Mouse (Mus musculus) midbrain, embryonic 12.5 days (tissue): ENCODE data around the gene Higd1a. TPM values are rescaled to one million over a fixed set of nuclear protein-coding genes. Genes with fewer than 3 reads are reported as not detected.

Experiments
- ATAC-seq: fragments of 200-750 bp; cut with Nextera tagmentation; 2 replicates; pipeline ENCODE4 v1.8.0; 2017; ENCODE audit warnings: low read depth, moderate TSS enrichment, moderate library complexity; ENCODE audit not compliant: low FRiP score
- H3K27ac ChIP-seq: fragments of 300-500 bp; sonication (generic); replicated peaks from 2 replicates; pipeline ENCODE4 v1.5.1; 2016; ENCODE audit warnings: mild to moderate bottlenecking
- H3K27me3 ChIP-seq: fragments of 300-500 bp; sonication (generic); 2 replicates; pipeline ENCODE4 v1.6.1; 2016; ENCODE audit warnings: mild to moderate bottlenecking
- H3K36me3 ChIP-seq: fragments of 300-500 bp; sonication (generic); 2 replicates; pipeline ENCODE4 v1.6.1; 2016
- H3K4me1 ChIP-seq: fragments of 300-500 bp; sonication (generic); 2 replicates; pipeline ENCODE4 v1.6.1; 2016
- H3K4me2 ChIP-seq: fragments of 300-500 bp; sonication (generic); replicated peaks from 2 replicates; pipeline ENCODE4 v1.6.1; 2016; ENCODE audit warnings: mild to moderate bottlenecking, moderate library complexity
- H3K4me3 ChIP-seq: fragments of 300-500 bp; sonication (generic); 2 replicates; pipeline ENCODE4 v1.5.1; 2016; ENCODE audit warnings: mild to moderate bottlenecking
- H3K9ac ChIP-seq: fragments of 300-500 bp; sonication (generic); replicated peaks from 2 replicates; pipeline ENCODE4 v1.6.1; 2016; ENCODE audit warnings: mild to moderate bottlenecking, moderate library complexity
- H3K9me3 ChIP-seq: fragments of 300-500 bp; sonication (generic); 2 replicates; pipeline ENCODE4 v1.6.1; 2016; ENCODE audit warnings: mild to moderate bottlenecking
- WGBS: fragments of 180-500 bp; shearing (Covaris S2); methylation state at CpG from one replicate; pipeline ENCODE4 v1.1.7; 2016; 5-methylcytosine and 5-hydroxymethylcytosine counted together
- polyA plus RNA-seq: library from polyadenylated mRNA; unstranded; fragments of >200 nt; fragmentation: Nextera tagmentation; extraction: Ambion mirVana; gene quantifications from 2 replicates; pipeline ENCODE4 v1.2.1, GENCODE M21; 2016

The Higd1a gene
- polyA plus RNA-seq, 1 experiment from 2014 or later = 142 TPM

DNA sequence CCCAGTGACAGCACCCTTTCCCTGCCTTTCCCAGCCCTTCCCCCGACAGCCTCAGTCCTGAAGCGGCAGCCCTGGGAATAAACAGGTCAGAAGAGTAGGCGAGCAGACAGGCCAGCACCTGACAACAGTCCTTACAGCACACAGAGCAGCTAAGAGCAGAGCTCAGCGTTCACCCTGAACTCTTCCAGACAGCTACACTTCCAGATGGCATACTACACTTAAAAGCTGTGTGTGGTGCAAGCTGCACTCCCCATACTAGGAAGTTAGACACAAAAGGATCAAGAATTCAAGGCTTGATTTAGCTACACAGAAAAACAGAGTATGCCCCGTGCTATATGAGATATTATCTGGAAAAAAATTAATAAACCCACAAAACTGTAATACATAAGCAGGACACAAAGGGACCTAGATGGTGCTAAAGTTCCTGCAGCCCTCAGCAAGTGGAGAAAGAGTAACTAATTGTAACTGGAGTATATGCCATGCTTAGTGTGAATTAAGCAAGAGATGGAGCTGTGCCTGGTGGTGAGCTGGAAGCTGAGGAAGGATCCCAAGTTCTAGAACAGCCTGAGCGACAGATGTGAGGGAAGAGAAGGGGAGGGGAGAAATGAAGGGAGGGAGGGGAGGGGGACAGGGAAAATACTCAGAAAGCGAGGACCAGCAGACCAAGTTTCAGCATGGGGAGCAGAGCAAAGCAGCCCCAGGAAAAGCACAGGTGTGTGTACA, 28.7 kb downstream of the Higd1a start:
- no peaks in the 10 kb centered on the region for H3K36me3 ChIP-seq
- WGBS = 68% methylated on average over 7 of the region's 7 CpGs
- H3K4me3 ChIP-seq = no peak overlapping the region
- H3K4me2 ChIP-seq = no peak overlapping the region
- ATAC-seq = no peak
- H3K4me1 ChIP-seq = no peaks in the 10 kb centered on the region
- no peak overlapping the region for H3K9ac ChIP-seq
- H3K27ac ChIP-seq = no peak overlapping the region
- no peaks in the 10 kb centered on the region for H3K27me3 ChIP-seq
- H3K9me3 ChIP-seq = no peaks in the 10 kb centered on the region

DNA sequence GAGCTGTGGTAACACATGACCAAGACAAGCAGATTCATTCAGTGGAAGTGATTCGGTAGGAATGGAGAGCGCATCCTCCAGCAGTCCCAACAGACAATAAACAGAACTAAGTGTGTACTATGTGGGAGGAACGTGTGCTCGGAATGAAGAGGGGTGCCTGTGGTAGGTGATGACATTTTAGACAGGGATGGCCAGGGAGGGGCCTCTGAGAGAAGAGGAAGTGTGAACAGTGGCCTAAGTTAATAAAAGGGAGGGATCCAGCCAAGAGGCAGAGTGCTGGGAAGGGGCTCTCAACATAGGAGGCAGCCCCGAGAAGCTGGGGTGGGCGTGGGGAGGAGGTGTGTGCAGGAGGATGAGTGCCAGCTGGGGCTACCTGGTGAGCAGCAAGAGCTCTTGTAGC, 29.8 kb downstream of the Higd1a start:
- Histone ChIP-seq H3K4me3 (no peak overlapping the region), H3K9ac (no peak overlapping the region), H3K36me3 (no peaks in the 10 kb centered on the region), H3K4me2 (no peak overlapping the region), H3K27ac (no peak overlapping the region), H3K4me1 (no peaks in the 10 kb centered on the region), H3K9me3 (no peaks in the 10 kb centered on the region), H3K27me3 (no peaks in the 10 kb centered on the region)
- no peak for ATAC-seq
- 81% methylated on average over 6 of the region's 6 CpGs for WGBS

DNA sequence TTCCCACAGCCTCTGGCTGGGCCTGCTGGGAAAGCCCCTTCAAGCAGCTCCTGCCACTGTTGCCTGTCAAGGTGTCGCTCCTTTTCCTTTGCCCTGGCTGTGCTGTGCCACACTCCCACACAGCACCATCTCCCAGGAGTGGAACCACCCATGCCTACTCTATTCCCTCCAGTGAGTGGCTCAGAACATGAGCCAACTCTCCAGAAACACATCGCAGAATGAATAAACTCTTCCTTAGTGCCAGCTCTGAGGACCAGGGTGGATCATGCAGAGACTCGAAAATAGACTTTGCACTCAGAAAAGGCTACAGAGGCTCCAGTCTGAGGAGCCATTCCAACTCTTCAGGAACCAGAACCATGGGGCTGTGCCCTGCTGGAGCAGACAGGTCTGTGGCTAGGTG, 31.8 kb downstream of the Higd1a start:
- H3K36me3 ChIP-seq = no peaks in the 10 kb centered on the region
- no peak for ATAC-seq
- H3K4me1 ChIP-seq = peaks cover 6% of the 10 kb centered on the region; the same call in 1 of the 2 replicates
- H3K9ac ChIP-seq = no peak overlapping the region
- H3K27me3 ChIP-seq = no peaks in the 10 kb centered on the region
- WGBS = 90% methylated on average over 3 of the region's 3 CpGs
- H3K4me2 ChIP-seq = no peak overlapping the region
- no peak overlapping the region for H3K27ac ChIP-seq
- H3K4me3 ChIP-seq = no peak overlapping the region
- H3K9me3 ChIP-seq = no peaks in the 10 kb centered on the region

DNA sequence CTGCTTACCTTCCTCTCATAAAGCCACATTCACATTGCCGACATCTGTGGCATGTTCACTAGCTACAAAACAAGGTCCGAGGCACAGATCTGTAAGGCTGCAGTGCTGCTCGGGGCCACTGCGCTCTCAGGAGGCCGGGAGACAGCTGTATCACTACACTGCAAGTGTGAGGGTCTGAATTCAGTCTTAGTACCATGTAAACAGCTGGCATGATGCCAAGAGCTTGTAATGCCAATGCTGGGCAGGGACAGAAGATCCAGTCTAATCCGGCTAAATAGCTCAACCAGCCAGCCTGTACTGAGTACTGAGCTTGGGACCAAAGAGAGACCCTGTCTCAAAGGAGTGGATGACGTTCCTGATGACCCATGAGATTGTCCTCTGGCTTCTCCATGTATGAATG, 34.2 kb downstream of the Higd1a start:
- H3K9me3 ChIP-seq = no peaks in the 10 kb centered on the region
- H3K27ac ChIP-seq = no peak overlapping the region
- H3K4me1 ChIP-seq = peaks cover 6% of the 10 kb centered on the region; the same call in 1 of the 2 replicates
- 86% methylated on average over 7 of the region's 7 CpGs for WGBS
- no peaks in the 10 kb centered on the region for H3K36me3 ChIP-seq
- H3K4me2 ChIP-seq = no peak overlapping the region
- no peak for ATAC-seq
- no peak overlapping the region for H3K9ac ChIP-seq
- H3K4me3 ChIP-seq = no peak overlapping the region
- H3K27me3 ChIP-seq = no peaks in the 10 kb centered on the region

DNA sequence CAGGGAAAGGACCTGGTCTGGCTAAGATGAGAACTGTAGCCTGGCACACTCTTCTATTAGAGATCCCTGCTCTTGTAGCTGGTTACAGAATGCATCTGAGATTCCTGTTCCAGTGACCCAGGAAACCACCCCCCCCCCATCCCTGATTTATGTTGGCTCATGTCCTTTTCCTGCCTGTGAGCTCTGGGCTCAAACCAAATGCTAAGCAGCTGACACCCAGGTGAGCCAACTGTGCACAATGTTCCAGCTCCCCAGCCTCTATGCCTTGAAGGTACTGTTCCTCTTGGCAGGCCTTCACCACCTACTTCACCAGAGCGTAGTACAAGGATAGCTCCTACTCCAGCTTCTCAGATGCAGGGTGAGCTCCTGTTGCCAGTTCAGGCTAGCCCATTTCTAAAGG, 35.1 kb downstream of the Higd1a start:
- no peak overlapping the region for H3K4me2 ChIP-seq
- WGBS = 92% methylated on average over 1 of the region's 1 CpGs
- no peaks in the 10 kb centered on the region for H3K36me3 ChIP-seq
- H3K4me1 ChIP-seq = peaks cover 6% of the 10 kb centered on the region; the same call in 1 of the 2 replicates
- no peak for ATAC-seq
- H3K27me3 ChIP-seq = no peaks in the 10 kb centered on the region
- H3K4me3 ChIP-seq = no peak overlapping the region
- H3K9ac ChIP-seq = no peak overlapping the region
- no peaks in the 10 kb centered on the region for H3K9me3 ChIP-seq
- no peak overlapping the region for H3K27ac ChIP-seq

DNA sequence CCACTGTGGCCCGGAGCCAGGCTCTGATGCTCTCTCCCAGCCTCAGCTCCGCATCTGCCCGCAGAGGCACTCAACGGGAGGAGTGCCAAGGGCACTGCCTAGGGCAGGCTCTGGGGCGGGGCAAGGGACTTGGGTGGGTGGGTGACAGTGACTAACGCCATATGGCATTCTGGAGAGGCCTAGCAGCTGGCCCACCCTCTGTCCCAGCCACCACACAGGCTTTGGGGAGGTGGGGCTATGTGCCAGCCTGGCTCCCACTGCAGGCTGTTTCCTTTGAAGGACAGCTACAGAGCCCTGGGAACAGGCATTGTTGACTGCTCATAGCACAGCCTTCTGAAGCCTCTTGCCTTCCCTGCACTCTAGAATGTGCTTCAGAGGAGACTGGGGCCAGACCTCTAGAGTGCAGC, 35.6 kb downstream of the Higd1a start:
- Histone ChIP-seq H3K4me3 (no peak overlapping the region), H3K36me3 (no peaks in the 10 kb centered on the region), H3K4me1 (peaks cover 6% of the 10 kb centered on the region; the same call in 1 of the 2 replicates), H3K9me3 (no peaks in the 10 kb centered on the region), H3K27ac (no peak overlapping the region), H3K9ac (no peak overlapping the region), H3K27me3 (no peaks in the 10 kb centered on the region), H3K4me2 (no peak overlapping the region)
- 0 out of 2 replicates have a peak, but pooled peaks have one; percentile 12 for ATAC-seq
- WGBS = 79% methylated on average over 6 of the region's 6 CpGs

DNA sequence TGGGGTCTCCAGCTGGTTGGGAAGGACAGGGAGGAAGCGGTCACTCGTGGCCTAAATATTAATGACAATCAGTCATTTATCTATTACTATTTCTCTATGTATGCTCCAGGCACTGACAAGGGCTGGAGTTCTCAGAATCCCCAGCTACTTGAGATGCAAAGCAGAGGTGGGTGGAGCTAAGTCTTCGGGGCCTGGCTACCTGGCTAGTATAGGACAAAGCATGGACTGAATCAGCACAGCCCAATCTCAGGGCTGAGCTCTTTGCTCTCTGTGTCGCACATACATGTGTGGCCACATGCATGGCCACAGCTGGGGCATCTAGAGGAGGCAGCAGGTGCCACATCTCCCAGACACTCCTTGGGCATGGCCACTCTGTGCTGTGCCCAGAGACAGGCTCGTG, 37.4 kb downstream of the Higd1a start:
- Histone ChIP-seq H3K4me1 (peaks cover 6% of the 10 kb centered on the region; the same call in 1 of the 2 replicates), H3K4me3 (no peak overlapping the region), H3K4me2 (no peak overlapping the region), H3K9me3 (no peaks in the 10 kb centered on the region), H3K36me3 (no peaks in the 10 kb centered on the region), H3K27me3 (no peaks in the 10 kb centered on the region), H3K9ac (no peak overlapping the region), H3K27ac (no peak overlapping the region)
- ATAC-seq = no peak
- WGBS = 76% methylated on average over 5 of the region's 5 CpGs

DNA sequence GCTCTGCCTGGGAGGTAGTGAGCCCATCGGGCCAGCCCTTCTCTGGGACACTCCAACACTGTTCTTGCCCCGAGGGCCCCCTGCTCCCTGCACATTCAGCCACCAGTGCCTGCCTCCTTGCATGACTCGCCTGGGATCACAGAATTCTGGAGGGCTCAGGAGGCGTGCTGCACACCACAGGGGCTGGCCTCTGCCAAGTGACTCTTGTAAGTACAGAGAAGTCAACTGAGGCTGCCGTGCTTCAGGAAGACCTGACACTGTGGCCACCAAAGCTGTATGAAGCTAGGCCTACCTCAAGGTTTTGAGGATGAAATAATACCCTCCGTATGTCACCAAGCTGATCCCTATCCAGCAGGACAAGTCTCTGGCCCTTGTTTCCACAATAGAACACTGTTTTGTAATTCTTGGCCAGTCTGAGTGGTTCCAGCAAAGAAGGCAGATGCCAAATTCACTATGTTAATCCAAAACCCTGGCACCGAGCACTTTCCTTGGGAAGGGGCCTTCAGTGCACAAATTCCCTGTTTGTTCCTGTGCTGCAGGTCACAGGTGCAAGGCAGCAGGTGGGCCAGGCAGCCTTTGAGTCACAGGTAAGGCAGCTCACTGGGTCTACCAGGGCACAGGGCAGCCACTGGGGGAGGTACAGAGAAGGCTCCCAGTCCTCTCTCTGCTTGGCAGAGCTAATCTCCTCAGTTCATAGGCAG, 38.2 kb downstream of the Higd1a start:
- 53% methylated on average over 7 of the region's 7 CpGs for WGBS
- no peaks in the 10 kb centered on the region for H3K27me3 ChIP-seq
- no peaks in the 10 kb centered on the region for H3K9me3 ChIP-seq

DNA sequence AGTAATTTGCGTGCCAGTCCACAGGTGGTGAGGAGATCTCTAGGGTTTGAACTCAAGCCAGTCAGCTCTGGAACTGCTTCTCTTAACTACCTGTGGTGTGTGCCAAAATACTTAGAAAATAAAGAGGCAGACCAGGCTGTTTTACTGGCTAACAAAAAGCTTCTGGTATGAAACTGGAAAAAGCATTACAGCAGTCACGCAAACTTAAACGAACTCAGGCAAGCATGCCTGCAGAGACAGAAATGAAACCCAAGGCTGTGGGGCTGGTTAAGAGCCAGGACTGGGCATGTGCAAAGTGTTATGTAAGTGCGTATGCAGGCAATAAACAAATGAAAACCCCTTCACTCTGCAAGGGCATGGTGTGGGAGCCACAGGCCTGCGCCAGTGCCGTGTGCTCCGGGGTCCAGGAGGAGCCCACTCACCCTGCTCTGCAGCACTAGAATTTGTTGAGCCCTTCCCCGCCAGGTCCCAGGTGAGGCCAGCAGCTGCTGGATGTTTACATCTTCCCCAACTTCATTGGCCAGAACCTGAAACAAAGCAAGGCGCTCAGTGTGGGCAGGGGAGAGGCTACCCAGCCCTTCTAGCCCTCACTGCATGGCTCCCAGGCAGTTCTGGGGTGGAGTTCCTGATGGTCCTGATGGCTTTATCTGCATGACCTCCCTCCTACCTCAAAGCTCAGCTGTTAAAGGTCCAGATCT, 38.9 kb downstream of the Higd1a start:
- Histone ChIP-seq H3K4me2 (no peak overlapping the region), H3K9me3 (no peaks in the 10 kb centered on the region), H3K9ac (no peak overlapping the region), H3K4me3 (no peak overlapping the region), H3K27me3 (no peaks in the 10 kb centered on the region), H3K36me3 (no peaks in the 10 kb centered on the region), H3K27ac (no peak overlapping the region), H3K4me1 (peaks cover 6% of the 10 kb centered on the region; the same call in 1 of the 2 replicates)
- WGBS = 80% methylated on average over 9 of the region's 9 CpGs
- ATAC-seq = no peak

More for the DNA sequence above, 38.2 kb downstream of the Higd1a start:
- Histone ChIP-seq H3K9ac (no peak overlapping the region), H3K36me3 (no peaks in the 10 kb centered on the region), H3K4me1 (peaks cover 6% of the 10 kb centered on the region; the same call in 1 of the 2 replicates), H3K27ac (no peak overlapping the region), H3K4me2 (no peak overlapping the region), H3K4me3 (no peak overlapping the region)
- ATAC-seq = no peak

DNA sequence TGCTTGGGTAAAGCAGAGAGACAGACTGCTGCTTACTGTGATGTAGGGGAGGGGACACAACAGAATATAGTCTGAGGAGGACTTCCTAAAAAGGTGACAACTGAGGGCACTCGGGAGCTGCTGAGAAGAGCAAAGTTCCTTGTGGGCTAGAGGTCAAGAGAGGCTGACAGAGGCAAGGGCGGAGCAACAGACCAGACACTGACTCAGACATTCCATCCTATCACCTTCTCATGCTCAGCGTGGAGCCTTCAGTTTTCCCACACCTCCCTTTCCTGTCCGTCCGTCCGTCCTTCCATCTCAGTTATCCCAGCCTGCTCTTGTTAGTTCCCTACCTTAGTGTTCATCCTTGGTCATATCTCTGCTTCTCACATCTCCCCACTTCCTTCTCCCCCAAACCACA, 43.0 kb downstream of the Higd1a start:
- Histone ChIP-seq H3K27me3 (no peaks in the 10 kb centered on the region), H3K27ac (no peak overlapping the region), H3K9ac (no peak overlapping the region), H3K4me3 (no peak overlapping the region), H3K4me2 (no peak overlapping the region), H3K9me3 (no peaks in the 10 kb centered on the region), H3K4me1 (peaks cover 11% of the 10 kb centered on the region), H3K36me3 (no peaks in the 10 kb centered on the region)
- WGBS = 70% methylated on average over 6 of the region's 6 CpGs
- no peak for ATAC-seq

DNA sequence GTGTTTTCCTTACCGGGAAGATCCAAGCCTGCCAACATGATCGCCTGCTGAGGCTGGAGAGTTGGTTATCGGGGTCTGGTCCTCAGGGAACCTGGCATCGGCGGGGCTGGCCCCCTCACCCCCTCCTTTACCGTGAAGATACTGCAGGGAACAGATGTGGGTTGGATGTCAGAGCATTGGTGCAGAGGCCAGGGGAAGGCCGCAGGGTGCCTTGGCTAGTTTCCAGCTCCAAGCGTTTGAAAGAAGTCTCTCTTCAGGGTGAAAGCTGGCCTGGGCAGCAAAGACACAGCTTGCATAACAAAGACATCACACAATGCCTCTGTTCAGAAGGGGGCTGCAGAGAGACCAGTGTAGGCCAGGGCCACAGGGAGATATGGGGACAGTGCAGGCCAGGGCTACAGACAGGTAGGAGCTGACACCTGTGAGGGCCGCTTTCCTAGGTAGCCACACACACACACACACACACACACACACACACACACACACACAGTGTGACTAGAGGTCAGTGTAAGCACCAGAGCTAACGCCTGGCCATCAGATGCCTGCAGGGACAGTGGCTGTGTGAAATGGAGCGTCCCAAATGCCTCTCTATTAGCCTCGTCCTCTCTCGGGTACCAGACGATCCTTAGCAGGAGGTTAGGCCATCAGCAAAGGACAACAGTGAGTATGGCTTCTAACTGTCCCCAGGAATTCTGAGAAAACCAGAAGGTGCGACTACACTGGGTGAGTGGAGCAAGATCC, 47.9 kb downstream of the Higd1a start:
- Histone ChIP-seq H3K36me3 (no peaks in the 10 kb centered on the region), H3K9ac (peak overlapping the region; percentile 39; the same call in 1 of the 2 replicates), H3K4me2 (peak overlapping the region; percentile 22; the same call in 1 of the 2 replicates), H3K9me3 (no peaks in the 10 kb centered on the region), H3K4me3 (no peak overlapping the region), H3K4me1 (peaks cover 36% of the 10 kb centered on the region), H3K27me3 (no peaks in the 10 kb centered on the region), H3K27ac (peak overlapping the region; percentile 67)
- 16% methylated on average over 14 of the region's 15 CpGs for WGBS
- ATAC-seq = peak; percentile 76
